Mouse (Mus musculus) heart, postnatal 0 days (tissue): ENCODE measurements around the gene Acvr1b. TPM values are rescaled to one million over a fixed set of nuclear protein-coding genes. Genes with fewer than 3 reads are reported as not detected.

Source experiments
- ATAC-seq: fragments of 200-750 bp; cut with Nextera tagmentation; 2 replicates; pipeline ENCODE4 v1.8.0; 2017; ENCODE audit warnings: low read depth, moderate number of reproducible peaks, moderate library complexity; ENCODE audit not compliant: insufficient read depth
- DNase-seq: peaks from one replicate; pipeline ENCODE4 v3.0.0-alpha.2; 2016; ENCODE audit warnings: low spot score
- H3K27ac ChIP-seq: fragments of 300-500 bp; sonication (generic); 2 replicates; pipeline ENCODE4 v1.5.1; 2014; ENCODE audit warnings: low read depth, mild to moderate bottlenecking
- H3K27me3 ChIP-seq: fragments of 300-500 bp; sonication (generic); 2 replicates; pipeline ENCODE4 v1.6.1; 2014; ENCODE audit warnings: low read length, mixed read lengths; ENCODE audit not compliant: control insufficient read depth, insufficient read depth
- H3K36me3 ChIP-seq: fragments of 300-500 bp; sonication (generic); replicated peaks from 2 replicates; pipeline ENCODE4 v1.6.1; 2014; ENCODE audit warnings: low read length, mixed read lengths; ENCODE audit not compliant: control insufficient read depth, insufficient read depth
- H3K4me1 ChIP-seq: fragments of 300-500 bp; sonication (generic); 2 replicates; pipeline ENCODE4 v1.6.1; 2014; ENCODE audit warnings: antibody characterized with exemption; ENCODE audit not compliant: control insufficient read depth, insufficient read depth
- H3K4me2 ChIP-seq: fragments of 300-500 bp; sonication (generic); 2 replicates; pipeline ENCODE4 v1.6.1; 2014; ENCODE audit warnings: low read depth, mild to moderate bottlenecking, low read length, moderate library complexity
- H3K4me3 ChIP-seq: fragments of 300-500 bp; sonication (generic); 2 replicates; pipeline ENCODE4 v1.5.1; 2014; ENCODE audit warnings: low read depth, low read length
- H3K9ac ChIP-seq: fragments of 300-500 bp; sonication (generic); replicated peaks from 2 replicates; pipeline ENCODE4 v1.6.1; 2014; ENCODE audit warnings: low read depth, low read length, mixed read lengths
- H3K9me3 ChIP-seq: fragments of 300-500 bp; sonication (generic); replicated peaks from 2 replicates; pipeline ENCODE4 v1.6.1; 2016; ENCODE audit warnings: low read length; ENCODE audit not compliant: control insufficient read depth
- CTCF ChIP-seq: IDR thresholded peaks from 2 replicates; pipeline ENCODE4 v1.5.1; 2016; ENCODE audit warnings: antibody characterized with exemption, control low read depth, low read depth
- EP300 ChIP-seq: IDR thresholded peaks from 2 replicates; pipeline ENCODE4 v1.6.1; 2016; ENCODE audit warnings: antibody characterized with exemption, low read depth
- WGBS: fragments of 180-500 bp; shearing (Covaris S2); extraction: QIAGEN DNeasy Blood & Tissue Kit; methylation state at CpG from one replicate; pipeline ENCODE4 v1.1.7; 2014; 5-methylcytosine and 5-hydroxymethylcytosine counted together
- polyA plus RNA-seq: library from polyadenylated mRNA; unstranded; fragments of >200 nt; fragmentation: Nextera tagmentation; extraction: Ambion mirVana; gene quantifications from 2 replicates; pipeline ENCODE4 v1.2.1, GENCODE M21; 2015
- total RNA-seq: library from RNA; depleted of rRNA; stranded (reverse); fragments of >200 nt; gene quantifications from 2 replicates; pipeline ENCODE4 v1.2.3, GENCODE M21; 2014; ENCODE audit warnings: low replicate concordance

Gene Acvr1b
- total and polyA plus RNA-seq, 2 experiments from 2014 or later, result 5.8 to 25.9 TPM

DNA sequence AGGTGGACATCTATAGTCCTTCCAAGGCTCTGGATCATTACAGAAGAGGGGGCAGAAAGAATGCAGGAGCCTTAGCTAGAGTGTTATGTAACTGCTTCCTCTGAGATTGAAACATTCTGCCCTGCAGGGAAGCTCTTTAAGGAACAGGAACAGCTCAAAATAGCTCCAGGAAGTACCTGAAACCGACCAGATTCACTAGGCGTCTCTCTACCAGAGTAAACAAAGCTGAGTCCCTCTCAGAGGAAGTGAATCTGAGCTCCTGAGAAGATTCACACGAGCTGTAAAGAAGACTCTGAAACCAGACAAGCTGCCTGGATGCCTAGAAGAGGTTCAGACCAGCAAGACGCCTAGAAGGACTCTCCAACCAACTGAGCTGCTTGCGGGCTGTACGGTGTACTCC lies 78.7 kb downstream of the Acvr1b start:
- DNase-seq (no peak), ATAC-seq (no peak)
- Histone ChIP-seq H3K4me3 (no peak overlapping the region), H3K36me3 (no peaks in the 10 kb centered on the region), H3K9ac (no peak overlapping the region), H3K4me1 (peaks cover 45% of the 10 kb centered on the region), H3K4me2 (no peak overlapping the region), H3K27me3 (no peaks in the 10 kb centered on the region), H3K27ac (no peak overlapping the region), H3K9me3 (no peaks in the 10 kb centered on the region)
- TF ChIP-seq EP300, result no peak
- no peak for TF ChIP-seq CTCF
- 78% methylated on average over 6 of the region's 6 CpGs for WGBS

DNA sequence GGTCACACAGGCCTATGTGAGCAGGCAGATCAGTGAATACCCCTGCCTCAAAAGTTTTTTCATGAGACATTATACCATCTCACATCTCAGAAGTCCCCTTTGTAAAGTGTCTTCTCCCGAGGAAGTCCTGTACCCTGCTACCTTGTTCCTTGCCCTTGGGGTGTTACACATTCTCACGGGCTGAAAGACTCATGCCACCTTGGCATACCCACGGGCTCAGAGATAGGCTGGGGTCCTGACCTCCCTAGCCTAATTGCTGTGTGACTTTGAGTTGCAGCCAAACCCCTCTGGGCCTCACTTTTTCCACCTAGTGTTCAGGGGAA lies 79.7 kb downstream of the Acvr1b start:
- H3K4me1 ChIP-seq, result peaks cover 36% of the 10 kb centered on the region
- ATAC-seq, result no peak
- no peak overlapping the region for H3K9ac ChIP-seq
- H3K4me2 ChIP-seq, result peak overlapping the region; percentile 89
- no peaks in the 10 kb centered on the region for H3K9me3 ChIP-seq
- WGBS, result 27% methylated on average over 3 of the region's 3 CpGs
- H3K36me3 ChIP-seq, result no peaks in the 10 kb centered on the region
- peak overlapping the region; percentile 70; the same call in 1 of the 2 replicates for H3K27ac ChIP-seq
- H3K4me3 ChIP-seq, result peak overlapping the region; percentile 62
- no peak for DNase-seq
- H3K27me3 ChIP-seq, result no peaks in the 10 kb centered on the region
- TF ChIP-seq CTCF, result no peak
- TF ChIP-seq EP300, result no peak

GRCm38 (mm10) chr15:101253886-101254795 lies 80.3 kb downstream of the Acvr1b start, which contains the start of gene Nr4a1:
Nr4a1 (plus strand) TSS chr15:101254269.
- Histone ChIP-seq H3K4me1 (peaks cover 30% of the 10 kb centered on the region), H3K36me3 (no peaks in the 10 kb centered on the region), H3K4me2 (peak within 1 kb of the TSS; percentile 89), H3K4me3 (peak within 1 kb of the TSS; percentile 62), H3K9ac (peak within 1 kb of the TSS; percentile 79), H3K27me3 (no peaks in the 10 kb centered on the region), H3K9me3 (no peaks in the 10 kb centered on the region), H3K27ac (peak within 1 kb of the TSS; percentile 70)
- DNase-seq (peak; percentile 87), ATAC-seq (peak; percentile 80)
- TF ChIP-seq CTCF (no peak), EP300 (peak; percentile 64)
- 1% methylated on average over 79 of the region's 82 CpGs for WGBS

GRCm38 (mm10) chr15:101255842-101256462 lies 82.1 kb downstream of the Acvr1b start:
- no peak overlapping the region for H3K9ac ChIP-seq
- H3K4me3 ChIP-seq, result no peak overlapping the region
- H3K27me3 ChIP-seq, result no peaks in the 10 kb centered on the region
- no peaks in the 10 kb centered on the region for H3K9me3 ChIP-seq
- peaks cover 43% of the 10 kb centered on the region for H3K4me1 ChIP-seq
- peak overlapping the region; percentile 46 for H3K27ac ChIP-seq
- ATAC-seq (no peak), DNase-seq (no peak)
- WGBS, result 59% methylated on average over 7 of the region's 7 CpGs
- TF ChIP-seq CTCF (no peak), EP300 (no peak)
- no peak overlapping the region for H3K4me2 ChIP-seq
- no peaks in the 10 kb centered on the region for H3K36me3 ChIP-seq

DNA sequence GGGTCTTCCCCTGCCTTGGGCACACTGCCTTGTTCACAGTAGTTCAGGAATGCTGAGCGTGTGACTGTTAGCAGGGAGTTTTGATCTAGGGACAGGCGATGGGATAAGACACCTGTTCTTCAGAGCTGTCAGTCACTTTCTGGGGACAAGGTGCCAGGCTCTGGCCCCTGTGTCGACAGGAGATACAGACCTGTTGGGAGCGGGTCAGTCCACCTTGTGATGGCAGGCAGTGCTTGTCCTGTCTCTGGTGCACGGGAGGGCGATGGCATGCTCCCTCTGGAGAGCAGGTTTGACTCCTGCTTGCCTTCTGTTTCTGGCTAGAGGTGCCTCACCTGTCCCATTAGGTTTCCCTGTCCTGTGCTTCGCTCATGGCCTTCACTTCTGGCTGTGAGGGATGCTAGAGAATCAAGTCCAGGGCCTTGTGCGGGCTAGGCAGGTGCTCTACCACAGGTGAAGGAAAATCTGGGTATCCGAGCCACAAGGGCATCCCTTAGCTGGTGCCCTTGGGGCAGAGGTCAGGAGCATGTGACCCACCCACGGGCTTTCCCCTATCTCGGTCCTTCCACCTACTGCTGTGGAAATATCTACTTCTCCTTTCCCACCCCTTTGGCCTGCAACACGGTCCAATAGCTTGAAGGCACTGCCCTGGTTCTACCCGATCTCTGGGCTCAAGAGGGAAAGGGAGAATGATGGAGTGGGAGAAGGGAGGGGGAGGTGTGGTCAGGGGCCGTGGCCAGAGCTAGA lies 82.8 kb downstream of the Acvr1b start:
- H3K27ac ChIP-seq, result peak overlapping the region; percentile 46
- no peaks in the 10 kb centered on the region for H3K36me3 ChIP-seq
- DNase-seq (peak; percentile 41), ATAC-seq (no peak)
- no peaks in the 10 kb centered on the region for H3K9me3 ChIP-seq
- peaks cover 50% of the 10 kb centered on the region for H3K4me1 ChIP-seq
- H3K9ac ChIP-seq, result no peak overlapping the region
- TF ChIP-seq EP300 (no peak), CTCF (no peak)
- 61% methylated on average over 14 of the region's 14 CpGs for WGBS
- no peaks in the 10 kb centered on the region for H3K27me3 ChIP-seq
- no peak overlapping the region for H3K4me3 ChIP-seq
- H3K4me2 ChIP-seq, result no peak overlapping the region
